Mouse (Mus musculus) embryonic facial prominence, embryonic 15.5 days (tissue): ENCODE results near the gene 1500015O10Rik. TPM values are rescaled to one million over a fixed set of nuclear protein-coding genes. Genes with fewer than 3 reads are reported as not detected.

ENCODE experiments used
- ATAC-seq: fragments of 200-750 bp; cut with Nextera tagmentation; 2 replicates; pipeline ENCODE4 v1.8.0; 2017; ENCODE audit warnings: low read depth, moderate TSS enrichment; ENCODE audit not compliant: insufficient number of reproducible peaks, low FRiP score, low TSS enrichment
- H3K27ac ChIP-seq: fragments of 300-500 bp; sonication (generic); replicated peaks from 2 replicates; pipeline ENCODE4 v1.5.1; 2015; ENCODE audit warnings: mild to moderate bottlenecking, inconsistent platforms
- H3K27me3 ChIP-seq: fragments of 300-500 bp; sonication (generic); 2 replicates; pipeline ENCODE4 v1.6.1; 2015; ENCODE audit warnings: inconsistent platforms
- H3K36me3 ChIP-seq: fragments of 300-500 bp; sonication (generic); 2 replicates; pipeline ENCODE4 v1.6.1; 2015; ENCODE audit warnings: mild to moderate bottlenecking, inconsistent platforms
- H3K4me1 ChIP-seq: fragments of 300-500 bp; sonication (generic); 2 replicates; pipeline ENCODE4 v1.6.1; 2015; ENCODE audit warnings: inconsistent platforms
- H3K4me2 ChIP-seq: fragments of 300-500 bp; sonication (generic); replicated peaks from 2 replicates; pipeline ENCODE4 v1.6.1; 2015; ENCODE audit warnings: mild to moderate bottlenecking, inconsistent platforms
- H3K4me3 ChIP-seq: fragments of 300-500 bp; sonication (generic); replicated peaks from 2 replicates; pipeline ENCODE4 v1.5.1; 2015; ENCODE audit warnings: mild to moderate bottlenecking, inconsistent platforms
- H3K9ac ChIP-seq: fragments of 300-500 bp; sonication (generic); 2 replicates; pipeline ENCODE4 v1.6.1; 2015; ENCODE audit warnings: inconsistent platforms
- H3K9me3 ChIP-seq: fragments of 300-500 bp; sonication (generic); replicated peaks from 2 replicates; pipeline ENCODE4 v1.6.1; 2016; ENCODE audit warnings: inconsistent platforms
- WGBS: fragments of 180-500 bp; shearing (Covaris S2); methylation state at CpG from one replicate; pipeline ENCODE4 v1.1.7; 2015; 5-methylcytosine and 5-hydroxymethylcytosine counted together
- polyA plus RNA-seq: library from polyadenylated mRNA; unstranded; fragments of >200 nt; fragmentation: Nextera tagmentation; extraction: Ambion mirVana; gene quantifications from 2 replicates; pipeline ENCODE4 v1.2.1, GENCODE M21; 2015

The 1500015O10Rik gene
- polyA plus RNA-seq, 1 experiment from 2014 or later, result 41.6 TPM

DNA sequence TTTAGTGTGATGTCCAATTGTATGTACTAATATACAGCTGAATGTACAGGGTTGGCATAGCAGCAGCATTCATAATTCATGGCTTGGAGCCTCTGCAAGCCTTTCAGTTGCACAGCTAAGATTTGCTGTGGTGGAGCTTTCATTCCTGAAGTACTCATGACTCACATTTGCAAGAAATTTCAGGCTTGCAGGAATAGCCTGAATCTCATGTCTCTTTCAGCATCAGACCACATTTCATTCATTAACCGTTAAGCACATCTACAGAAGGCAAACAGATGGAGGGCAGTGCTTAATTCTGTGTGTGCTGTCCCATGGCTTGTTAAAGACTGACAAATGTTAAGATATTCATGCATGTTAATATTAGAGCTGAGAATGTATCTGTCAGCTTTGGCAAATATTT is 2.3 kb downstream of the 1500015O10Rik start:
- Histone ChIP-seq H3K27ac (peak overlapping the region; percentile 60), H3K9ac (no peak overlapping the region), H3K4me1 (peaks cover 9% of the 10 kb centered on the region), H3K36me3 (no peaks in the 10 kb centered on the region), H3K9me3 (no peaks in the 10 kb centered on the region), H3K4me3 (no peak overlapping the region), H3K4me2 (no peak overlapping the region), H3K27me3 (no peaks in the 10 kb centered on the region)
- ATAC-seq, result peak; percentile 49; the same call in 1 of the 2 replicates
- WGBS, result 47% methylated on average over 1 of the region's 1 CpGs

GRCm38 (mm10) chr1:43737812-43738518 is 7.6 kb downstream of the 1500015O10Rik start:
- 49% methylated on average over 7 of the region's 7 CpGs for WGBS
- no peaks in the 10 kb centered on the region for H3K36me3 ChIP-seq
- ATAC-seq, result no peak
- H3K9ac ChIP-seq, result no peak overlapping the region
- no peak overlapping the region for H3K4me2 ChIP-seq
- no peaks in the 10 kb centered on the region for H3K27me3 ChIP-seq
- no peak overlapping the region for H3K4me3 ChIP-seq
- H3K4me1 ChIP-seq, result 0 out of 2 replicates have a peak, but pooled peaks cover 2% of the 10 kb centered on the region
- H3K27ac ChIP-seq, result no peak overlapping the region
- no peaks in the 10 kb centered on the region for H3K9me3 ChIP-seq

DNA sequence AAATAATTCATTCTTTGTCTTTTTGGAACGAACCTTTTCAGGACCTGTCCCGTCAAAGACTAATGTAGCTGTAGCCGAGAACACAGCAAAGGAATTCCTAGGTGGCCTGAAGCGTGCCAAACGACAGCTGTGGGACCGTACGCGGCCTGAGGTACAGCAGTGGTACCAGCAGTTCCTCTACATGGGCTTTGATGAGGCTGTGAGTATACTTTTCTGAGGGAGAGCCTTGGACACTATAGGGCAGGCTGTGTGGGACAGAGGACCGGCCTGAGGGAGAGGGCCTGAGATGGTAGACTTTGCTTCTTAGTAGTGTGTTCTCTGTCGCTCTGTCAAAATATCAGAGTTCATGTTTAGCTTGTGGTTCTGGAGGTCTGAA is 8.1 kb downstream of the 1500015O10Rik start:
- H3K4me3 ChIP-seq, result no peak overlapping the region
- ATAC-seq, result no peak
- no peaks in the 10 kb centered on the region for H3K36me3 ChIP-seq
- no peak overlapping the region for H3K9ac ChIP-seq
- no peaks in the 10 kb centered on the region for H3K4me1 ChIP-seq
- 90% methylated on average over 10 of the region's 10 CpGs for WGBS
- no peaks in the 10 kb centered on the region for H3K27me3 ChIP-seq
- H3K27ac ChIP-seq, result no peak overlapping the region
- H3K9me3 ChIP-seq, result no peaks in the 10 kb centered on the region
- no peak overlapping the region for H3K4me2 ChIP-seq

DNA sequence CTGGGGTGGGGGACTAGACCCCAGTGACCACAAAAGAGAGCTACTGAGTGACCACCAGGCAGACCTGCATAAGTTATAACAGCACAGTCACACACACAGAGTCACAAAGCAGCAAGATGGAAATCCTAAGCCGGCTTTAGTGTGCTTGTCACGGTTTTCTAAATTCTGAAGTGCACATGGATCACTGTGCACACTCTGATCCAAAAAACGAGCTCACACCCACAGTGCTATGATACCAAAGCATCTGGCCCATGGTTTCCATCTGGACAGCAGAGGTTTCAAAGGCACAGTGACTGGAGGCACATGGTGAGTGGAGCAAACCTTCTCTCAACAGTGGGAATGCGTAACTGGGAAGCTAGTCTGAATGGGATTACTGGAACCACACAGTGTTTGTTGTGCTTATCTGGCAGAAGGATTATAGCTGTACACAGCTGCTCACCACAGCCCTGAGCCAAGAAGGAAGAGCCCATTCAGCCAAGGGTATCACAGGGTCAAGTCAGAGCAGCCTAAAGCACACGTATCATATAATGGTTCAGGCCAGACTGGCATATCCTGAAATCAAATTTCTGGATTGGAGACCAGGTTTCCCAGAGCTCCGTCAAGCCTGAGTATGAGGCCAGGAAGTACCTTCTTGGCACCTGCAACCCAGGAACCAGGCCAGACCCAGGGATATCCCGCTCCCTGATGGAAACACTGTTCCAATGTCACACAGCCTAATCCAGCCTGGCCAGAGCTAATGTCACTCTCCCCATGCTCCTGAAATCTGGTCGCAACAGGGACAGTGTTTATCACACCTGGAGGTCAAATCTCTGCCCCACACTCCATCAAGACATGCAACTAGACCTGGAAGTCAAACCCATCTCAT is 24.3 kb downstream of the 1500015O10Rik start:
- ATAC-seq, result peak; percentile 64; the same call in 1 of the 2 replicates
- no peak overlapping the region for H3K27ac ChIP-seq
- no peaks in the 10 kb centered on the region for H3K27me3 ChIP-seq
- no peaks in the 10 kb centered on the region for H3K4me1 ChIP-seq
- H3K4me3 ChIP-seq, result no peak overlapping the region
- peaks cover 16% of the 10 kb centered on the region; the same call in 1 of the 2 replicates for H3K36me3 ChIP-seq
- no peak overlapping the region for H3K4me2 ChIP-seq
- no peaks in the 10 kb centered on the region for H3K9me3 ChIP-seq
- H3K9ac ChIP-seq, result no peak overlapping the region
- 78% methylated on average over 8 of the region's 8 CpGs for WGBS

DNA sequence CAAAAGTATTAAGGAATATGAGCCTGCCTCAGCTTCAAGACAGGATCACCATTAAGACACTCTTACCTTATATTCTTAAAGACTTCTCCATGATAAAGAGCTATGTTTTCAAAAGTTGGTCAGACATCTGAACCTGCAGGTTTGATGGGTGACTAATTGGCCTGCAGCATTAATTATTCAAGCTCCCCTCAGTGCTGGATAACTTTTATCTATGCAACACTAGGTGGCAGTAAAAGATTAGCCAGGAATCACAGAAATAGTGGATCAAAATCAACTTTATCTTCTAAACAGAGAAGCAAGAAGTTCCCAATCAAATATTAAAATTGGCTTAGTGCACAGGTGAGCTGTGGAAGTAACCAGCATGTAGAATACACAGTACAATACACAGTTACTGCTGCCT is 29.7 kb downstream of the 1500015O10Rik start:
- no peaks in the 10 kb centered on the region for H3K4me1 ChIP-seq
- H3K4me2 ChIP-seq, result no peak overlapping the region
- no peak overlapping the region for H3K27ac ChIP-seq
- H3K4me3 ChIP-seq, result no peak overlapping the region
- H3K9me3 ChIP-seq, result no peaks in the 10 kb centered on the region
- no peaks in the 10 kb centered on the region for H3K27me3 ChIP-seq
- H3K36me3 ChIP-seq, result peaks cover 18% of the 10 kb centered on the region
- no peak for ATAC-seq
- H3K9ac ChIP-seq, result no peak overlapping the region

DNA sequence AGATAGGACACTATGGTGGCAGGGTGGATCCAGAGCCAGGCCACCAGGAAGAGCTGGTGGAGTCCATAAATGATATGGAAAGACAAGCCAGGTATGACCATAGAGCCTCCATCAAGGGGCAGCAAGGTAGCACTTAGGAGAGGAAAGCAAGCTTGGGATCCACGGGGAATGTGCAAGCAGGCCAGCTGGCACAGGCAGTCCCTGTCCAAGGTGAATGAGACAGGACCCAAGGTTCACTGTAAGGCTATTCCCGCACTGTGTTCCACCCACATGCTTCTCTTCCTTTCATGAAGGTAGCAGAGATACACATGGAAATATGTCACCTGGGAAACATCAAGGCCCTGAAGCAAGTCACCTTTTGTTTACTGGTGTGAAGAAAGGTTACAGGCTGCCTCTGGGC is 34.1 kb downstream of the 1500015O10Rik start:
- 91% methylated on average over 2 of the region's 2 CpGs for WGBS
- no peak for ATAC-seq
- H3K36me3 ChIP-seq, result peaks cover 9% of the 10 kb centered on the region
- no peaks in the 10 kb centered on the region for H3K9me3 ChIP-seq
- H3K27ac ChIP-seq, result no peak overlapping the region
- no peak overlapping the region for H3K4me2 ChIP-seq
- no peak overlapping the region for H3K4me3 ChIP-seq
- no peaks in the 10 kb centered on the region for H3K27me3 ChIP-seq
- peaks cover 2% of the 10 kb centered on the region; the same call in 1 of the 2 replicates for H3K4me1 ChIP-seq
- no peak overlapping the region for H3K9ac ChIP-seq

- peaks cover 9% of the 10 kb centered on the region for H3K36me3 ChIP-seq
- no peak for ATAC-seq
- H3K27ac ChIP-seq, result no peak overlapping the region
- no peaks in the 10 kb centered on the region for H3K27me3 ChIP-seq
- no peaks in the 10 kb centered on the region for H3K9me3 ChIP-seq
- H3K9ac ChIP-seq, result no peak overlapping the region
- WGBS, result 71% methylated on average over 2 of the region's 2 CpGs
- peaks cover 2% of the 10 kb centered on the region; the same call in 1 of the 2 replicates for H3K4me1 ChIP-seq
- H3K4me3 ChIP-seq, result no peak overlapping the region
- no peak overlapping the region for H3K4me2 ChIP-seq
Measured at GRCm38 (mm10) chr1:43766328-43766727, 35.9 kb downstream of the 1500015O10Rik start.

DNA sequence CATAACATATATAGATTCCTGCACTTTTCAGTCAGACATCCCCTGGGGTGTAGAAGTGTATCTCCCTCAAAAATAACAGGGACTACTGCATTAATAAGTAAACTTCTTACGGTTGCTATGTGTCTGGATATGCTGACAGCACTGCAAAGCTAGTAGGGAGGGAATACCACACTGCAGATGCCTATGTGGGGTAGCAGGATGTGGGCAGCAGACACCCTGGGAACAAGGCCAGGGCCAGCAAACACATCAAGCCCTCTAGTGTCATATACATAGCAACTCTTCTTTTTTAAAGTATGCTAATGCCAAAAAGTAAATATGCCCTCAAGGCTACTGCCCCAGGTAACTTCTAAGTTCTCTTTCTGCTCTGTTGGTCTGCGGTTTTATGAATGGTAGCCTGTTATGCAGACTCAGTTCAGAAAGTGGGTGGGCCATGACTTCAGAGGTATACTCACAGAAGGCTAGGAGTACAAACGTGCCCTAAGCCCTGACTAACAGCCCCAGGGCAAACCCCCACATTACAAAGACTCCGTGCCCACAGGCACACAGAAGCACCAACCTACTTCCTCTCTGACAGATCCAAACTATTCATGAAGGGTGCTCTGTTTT is 38.1 kb downstream of the 1500015O10Rik start:
- peaks cover 2% of the 10 kb centered on the region; the same call in 1 of the 2 replicates for H3K4me1 ChIP-seq
- H3K4me2 ChIP-seq, result no peak overlapping the region
- peaks cover 15% of the 10 kb centered on the region for H3K36me3 ChIP-seq
- 53% methylated on average over 4 of the region's 4 CpGs for WGBS
- no peak overlapping the region for H3K9ac ChIP-seq
- no peak overlapping the region for H3K27ac ChIP-seq
- H3K4me3 ChIP-seq, result no peak overlapping the region
- H3K27me3 ChIP-seq, result no peaks in the 10 kb centered on the region
- H3K9me3 ChIP-seq, result no peaks in the 10 kb centered on the region
- no peak for ATAC-seq

GRCm38 (mm10) chr1:43769348-43769747 is 38.9 kb downstream of the 1500015O10Rik start:
- Histone ChIP-seq H3K36me3 (peaks cover 17% of the 10 kb centered on the region), H3K4me3 (no peak overlapping the region), H3K27ac (no peak overlapping the region), H3K27me3 (no peaks in the 10 kb centered on the region), H3K4me1 (peaks cover 2% of the 10 kb centered on the region; the same call in 1 of the 2 replicates), H3K4me2 (no peak overlapping the region), H3K9ac (no peak overlapping the region), H3K9me3 (no peaks in the 10 kb centered on the region)
- ATAC-seq, result no peak
- WGBS, result 68% methylated on average over 1 of the region's 1 CpGs

GRCm38 (mm10) chr1:43770032-43770431 is 39.6 kb downstream of the 1500015O10Rik start:
- Histone ChIP-seq H3K4me3 (no peak overlapping the region), H3K9me3 (no peaks in the 10 kb centered on the region), H3K27me3 (no peaks in the 10 kb centered on the region), H3K9ac (no peak overlapping the region), H3K4me2 (no peak overlapping the region), H3K27ac (no peak overlapping the region), H3K36me3 (peaks cover 14% of the 10 kb centered on the region), H3K4me1 (peaks cover 2% of the 10 kb centered on the region; the same call in 1 of the 2 replicates)
- 87% methylated on average over 3 of the region's 3 CpGs for WGBS
- no peak for ATAC-seq

- no peak for ATAC-seq
- Histone ChIP-seq H3K9ac (no peak overlapping the region), H3K4me2 (no peak overlapping the region), H3K9me3 (no peaks in the 10 kb centered on the region), H3K4me1 (peaks cover 2% of the 10 kb centered on the region; the same call in 1 of the 2 replicates), H3K4me3 (no peak overlapping the region), H3K36me3 (peaks cover 14% of the 10 kb centered on the region), H3K27me3 (no peaks in the 10 kb centered on the region), H3K27ac (no peak overlapping the region)
- WGBS, result 87% methylated on average over 3 of the region's 3 CpGs
Measured at GRCm38 (mm10) chr1:43772694-43773093, 42.3 kb downstream of the 1500015O10Rik start.
